Mouse (Mus musculus) kidney, postnatal 4 days (tissue): ENCODE measurements around the gene Rab43.

Source experiments
- DNase-seq, 2 experiments: peaks; one replicate each; pipeline ENCODE4 v3.0.0; 2021; ENCODE audit warnings: mixed read lengths in 2 of 2

The Rab43 gene

GRCm38 (mm10) chr6:87808521-87808920, 3.4 kb downstream of the Rab43 start:
- DNase-seq, result no peak

DNA sequence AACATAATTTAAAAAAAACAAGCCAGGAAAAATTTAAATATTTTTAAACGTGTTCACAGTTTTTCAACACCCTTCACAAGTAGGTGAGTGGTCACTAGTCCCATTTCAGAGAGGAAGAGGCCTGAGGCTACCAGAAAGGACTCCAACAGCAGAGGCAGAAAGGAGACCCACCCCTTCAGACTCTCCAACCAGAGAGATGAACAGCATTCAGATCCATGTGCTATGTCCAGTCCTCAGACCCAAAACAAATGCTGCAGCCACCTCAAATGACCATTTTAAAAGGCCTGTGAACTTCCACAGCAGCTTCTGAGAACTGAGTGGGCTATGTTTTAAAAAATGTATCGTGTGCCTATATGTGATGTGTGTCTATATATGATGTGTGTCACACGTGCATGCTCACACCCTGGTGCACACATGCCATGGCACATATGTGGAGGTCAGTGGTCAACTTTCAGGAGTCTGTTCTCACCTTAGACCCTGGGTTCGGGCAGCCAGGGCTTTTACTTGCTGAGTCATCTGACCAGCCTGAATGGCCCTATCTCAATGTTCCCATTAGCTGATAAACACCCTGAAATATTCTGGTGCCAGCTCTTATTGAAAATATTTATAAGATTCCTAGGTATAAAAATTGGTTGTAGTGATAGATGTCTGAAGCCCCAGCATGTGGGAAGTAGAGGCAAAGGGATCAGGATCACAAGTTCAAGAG, 4.1 kb downstream of the Rab43 start:
- no peak for DNase-seq

GRCm38 (mm10) chr6:87806857-87807256, 5.1 kb downstream of the Rab43 start:
- DNase-seq, result no peak

DNA sequence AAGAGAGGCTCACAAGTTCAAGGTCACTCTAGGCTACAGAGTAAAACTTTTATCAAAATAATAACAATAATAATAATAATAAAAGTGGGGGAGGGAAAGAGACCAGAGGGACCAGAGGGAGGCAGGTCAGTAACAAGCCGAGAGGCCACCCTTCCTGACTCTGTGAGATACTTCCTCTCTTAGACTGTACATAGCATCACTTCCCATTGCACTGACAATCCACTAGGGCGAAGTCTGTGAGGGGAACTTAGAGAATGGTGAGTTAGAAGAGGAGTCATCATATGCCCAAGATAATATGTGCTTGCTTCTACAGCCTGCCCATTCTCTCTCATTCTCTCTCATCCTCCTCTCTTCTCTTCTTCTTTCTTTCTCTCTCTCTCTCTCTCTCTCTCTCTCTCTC, 5.9 kb downstream of the Rab43 start:
- no peak for DNase-seq

DNA sequence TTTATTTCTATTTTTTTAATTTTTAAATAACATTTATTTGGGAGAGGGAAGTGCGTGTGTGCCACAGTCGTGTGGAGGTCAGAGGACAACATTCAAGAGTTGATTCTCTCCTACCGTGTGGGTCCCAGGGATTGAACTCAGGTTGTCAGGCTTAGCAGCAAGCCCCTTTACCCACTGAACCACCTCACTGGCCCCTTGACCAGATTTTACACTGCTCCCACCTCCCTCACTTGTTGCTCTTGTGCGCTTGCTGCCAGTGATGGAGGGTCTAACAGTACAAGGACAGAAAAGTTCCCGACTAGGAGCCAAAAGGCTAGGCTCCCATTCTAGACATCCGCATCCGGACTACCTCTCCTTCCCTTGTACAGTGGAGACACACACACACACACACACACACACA, 6.5 kb downstream of the Rab43 start:
- DNase-seq, result no peak

DNA sequence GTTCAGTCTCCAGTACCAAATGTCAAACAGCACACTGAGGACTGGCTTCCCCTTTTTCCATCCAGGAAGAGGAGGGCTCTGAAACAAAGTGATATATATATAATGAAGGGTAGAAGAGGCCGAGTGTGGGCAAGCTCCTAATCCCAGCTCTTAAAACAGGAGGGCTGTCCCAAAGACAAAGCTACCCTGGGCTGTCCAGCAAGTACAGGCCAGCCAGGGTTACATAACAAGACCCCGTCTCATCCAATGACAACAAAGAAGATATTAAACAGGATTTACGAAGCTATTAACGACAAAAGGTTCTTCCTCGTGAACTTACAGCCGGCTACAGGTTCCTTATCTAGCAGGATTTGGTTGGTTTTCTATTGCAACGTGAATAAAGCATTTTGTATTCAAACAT, 7.1 kb downstream of the Rab43 start:
- no peak for DNase-seq

DNA sequence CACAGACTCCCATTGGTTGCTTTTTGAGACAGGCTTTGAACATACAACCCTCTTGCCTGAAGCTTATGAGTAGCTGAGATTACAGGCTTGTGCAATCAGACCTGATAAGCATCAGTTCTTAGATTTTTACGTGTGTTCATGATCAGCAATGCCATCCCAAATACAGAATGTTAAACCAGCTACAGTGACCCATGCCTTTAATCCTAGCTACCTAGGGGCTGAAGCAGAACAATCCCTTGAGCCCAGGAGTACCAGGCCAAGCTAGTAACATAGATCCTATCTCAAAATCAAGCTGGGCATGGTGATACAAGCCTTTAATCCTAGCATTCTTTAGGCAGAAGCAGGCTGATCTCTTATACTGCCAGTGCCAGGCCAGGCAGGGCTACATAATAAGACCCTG, 7.9 kb downstream of the Rab43 start:
- no peak for DNase-seq

DNA sequence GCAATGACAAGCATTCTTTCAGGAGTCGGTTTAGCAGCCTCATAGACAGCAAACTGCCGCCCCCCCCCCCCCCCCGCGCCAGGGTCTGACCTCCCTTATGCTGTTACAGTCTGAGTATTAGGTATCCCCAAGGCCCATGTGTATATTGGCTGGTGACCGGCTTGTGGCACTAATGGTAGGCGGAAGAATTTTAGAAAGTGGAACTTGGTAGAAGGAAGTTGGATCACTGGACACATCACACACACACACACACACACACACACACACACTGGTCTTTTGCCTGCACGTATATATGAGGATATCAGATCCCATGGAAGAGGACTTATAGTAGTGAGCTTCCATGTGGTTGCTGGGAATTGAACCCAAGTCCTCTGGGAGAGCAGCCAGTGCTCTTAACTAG, 9.5 kb downstream of the Rab43 start:
- no peak for DNase-seq

DNA sequence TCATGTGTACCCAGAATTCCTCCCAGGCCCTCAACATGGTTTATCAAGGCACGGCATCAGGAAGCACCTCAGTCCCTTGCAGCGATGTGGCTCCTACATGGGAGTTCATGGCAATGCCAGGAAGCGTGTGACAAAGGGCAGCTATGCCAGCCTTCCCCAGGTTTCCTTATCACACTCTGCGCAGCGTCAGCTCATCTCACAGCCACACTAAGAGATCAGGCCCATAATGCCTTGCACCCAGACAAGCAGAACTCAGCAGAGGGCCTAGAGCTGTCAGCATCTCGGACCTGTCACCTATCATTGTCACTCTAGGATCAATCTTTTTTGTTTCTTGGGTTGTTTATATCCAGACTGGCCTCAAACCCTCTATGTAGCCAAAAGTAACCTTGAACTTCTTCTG, 12.4 kb downstream of the Rab43 start:
- DNase-seq, result no peak

DNA sequence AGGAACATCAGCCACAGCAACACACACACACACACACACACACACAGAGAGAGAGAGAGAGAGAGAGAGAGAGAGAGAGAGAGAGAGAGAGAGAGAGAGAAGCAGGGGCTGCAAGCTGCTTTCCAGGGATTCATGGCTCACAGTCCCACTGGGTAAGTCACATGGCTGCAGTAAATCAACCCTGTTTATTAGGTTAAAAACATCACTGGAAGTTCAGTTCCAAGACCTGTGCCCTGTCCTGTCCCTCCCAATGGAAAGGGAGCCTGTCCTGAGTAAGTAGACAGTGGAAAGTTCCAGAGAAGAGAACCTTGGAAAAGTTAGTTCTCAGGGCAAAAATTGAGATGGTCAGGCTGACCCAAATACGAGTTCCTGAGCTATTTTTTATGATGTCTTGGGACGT, 14.6 kb downstream of the Rab43 start:
- DNase-seq, result no peak

DNA sequence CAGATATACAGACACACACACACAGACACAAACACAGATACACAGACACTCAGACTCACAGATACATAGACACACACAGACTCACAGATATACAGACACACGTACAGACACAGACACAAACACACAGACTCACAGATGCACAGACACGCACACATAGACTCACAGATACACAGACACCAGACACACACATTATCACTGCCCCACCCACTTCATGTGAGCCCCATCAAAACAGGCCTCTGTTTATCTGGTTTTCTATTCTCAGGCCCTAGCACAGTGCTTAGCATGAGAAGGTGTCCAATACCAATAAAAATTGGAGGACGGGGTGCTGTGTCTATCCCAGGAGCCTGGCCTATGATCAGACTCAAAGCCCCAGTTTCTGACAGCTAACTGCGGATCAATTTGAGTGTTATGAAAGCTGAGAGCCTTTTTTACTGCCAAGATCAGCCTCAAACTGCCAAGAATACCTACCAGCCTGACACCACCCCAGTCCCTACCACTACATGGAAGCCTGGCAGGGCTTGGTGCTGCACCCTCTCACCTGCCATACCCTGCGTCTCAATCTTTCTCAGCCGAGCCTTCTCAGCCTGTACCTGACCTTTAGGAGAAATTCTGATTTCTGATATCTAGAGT, 15.6 kb downstream of the Rab43 start:
- no peak for DNase-seq

- no peak for DNase-seq
These were observed 16.4 kb downstream of the Rab43 start for GRCm38 (mm10) chr6:87795385-87796150.

GRCm38 (mm10) chr6:87793821-87794510, 18.0 kb downstream of the Rab43 start:
- DNase-seq, result no peak

GRCm38 (mm10) chr6:87791826-87792225, 20.1 kb downstream of the Rab43 start:
- DNase-seq, result no peak

GRCm38 (mm10) chr6:87790779-87791480, 21.0 kb downstream of the Rab43 start:
- peak in 1 of 2 experiments; percentile 58 for DNase-seq

- no peak for DNase-seq
These were observed 22.2 kb downstream of the Rab43 start for GRCm38 (mm10) chr6:87789791-87790190.

- DNase-seq, result peak; percentile 73 to 82
These were observed 22.9 kb downstream of the Rab43 start for GRCm38 (mm10) chr6:87788896-87789587.

GRCm38 (mm10) chr6:87788266-87788895, 23.6 kb downstream of the Rab43 start:
- DNase-seq, result no peak

DNA sequence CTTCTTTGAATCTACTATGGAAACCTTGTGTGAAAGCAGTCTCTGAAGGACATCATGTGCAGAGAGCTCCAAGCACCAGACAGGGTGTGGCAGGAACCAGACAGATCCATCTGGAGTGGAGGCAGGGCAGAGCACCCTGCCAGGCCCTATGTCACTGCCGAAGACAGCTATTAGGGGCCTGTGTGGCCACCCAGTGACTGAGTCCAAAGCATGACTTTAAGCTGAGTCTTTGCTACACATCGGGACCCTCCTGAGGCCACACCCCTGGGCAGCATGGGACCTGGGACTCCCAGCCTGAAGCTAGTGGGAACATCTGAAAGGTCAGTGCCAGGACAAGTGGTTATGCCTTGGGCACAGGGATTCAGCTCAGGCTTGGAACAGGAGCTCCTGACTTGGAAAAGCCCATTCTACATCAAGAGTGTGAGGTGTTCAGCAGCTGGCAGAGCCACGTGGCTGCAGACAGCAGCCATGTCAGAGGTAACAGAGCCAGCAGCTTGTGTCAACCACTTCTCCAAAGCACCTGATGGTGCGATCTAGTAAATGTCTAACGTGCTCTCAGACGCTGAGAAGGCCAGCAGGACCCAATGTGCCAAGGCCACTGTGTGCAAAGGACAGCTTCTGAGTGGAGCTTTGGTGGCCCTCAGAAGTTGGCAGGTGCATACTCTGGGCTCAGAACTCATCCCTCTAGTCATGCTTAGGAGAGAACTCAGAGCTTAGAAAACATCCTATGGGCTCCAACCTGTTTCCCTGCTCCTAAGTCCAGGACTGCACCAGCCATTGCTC, 24.7 kb downstream of the Rab43 start:
- no peak for DNase-seq

GRCm38 (mm10) chr6:87786621-87787020, 25.3 kb downstream of the Rab43 start:
- DNase-seq, result no peak

DNA sequence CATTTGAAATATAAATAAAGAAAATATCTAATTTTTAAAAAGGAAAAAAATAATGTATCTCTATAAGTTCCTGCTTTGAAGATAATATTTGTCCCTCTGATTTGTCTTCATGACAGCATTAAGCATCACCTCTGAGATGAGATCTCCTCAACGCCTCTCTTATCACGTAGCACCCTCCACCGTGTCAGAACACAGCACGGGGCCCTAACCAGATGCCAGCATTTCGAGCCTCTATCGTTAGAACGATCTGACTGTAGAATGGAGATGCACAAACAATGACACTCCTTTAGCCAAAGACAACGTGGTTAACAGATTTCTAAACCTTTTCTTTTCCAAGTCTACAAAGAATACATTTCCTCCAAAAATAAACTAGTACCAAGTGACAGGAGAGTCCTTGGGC, 27.9 kb downstream of the Rab43 start:
- no peak for DNase-seq
